Mouse (Mus musculus) frontal cortex, adult (tissue): ENCODE measurements around the gene Antxrl.
A peak's percentile ranks its signal among the peaks of the same experiment; 100 is the strongest.

Experiments used
- ATAC-seq: cut with Nextera tagmentation; 2 replicates; pipeline ENCODE4 v1.9.2; 2017; ENCODE audit warnings: mild to moderate bottlenecking, moderate library complexity, mixed read lengths; ENCODE audit not compliant: low TSS enrichment

The Antxrl gene

GRCm38 (mm10) chr14:34103855-34104254 lies 51.3 kb downstream of the Antxrl start:
- no peak for ATAC-seq

- ATAC-seq: peak; percentile 76
These were observed 52.4 kb downstream of the Antxrl start for GRCm38 (mm10) chr14:34104892-34105291.

GRCm38 (mm10) chr14:34106389-34107062 lies 54.0 kb downstream of the Antxrl start:
- ATAC-seq: no peak

- ATAC-seq: no peak
These were observed 55.1 kb downstream of the Antxrl start for GRCm38 (mm10) chr14:34107594-34107993.

- ATAC-seq: no peak
These were observed 61.8 kb downstream of the Antxrl start for GRCm38 (mm10) chr14:34114311-34114710.

- no peak for ATAC-seq
These were observed 66.7 kb downstream of the Antxrl start for GRCm38 (mm10) chr14:34119046-34119723.

- ATAC-seq: no peak
These were observed 67.8 kb downstream of the Antxrl start for GRCm38 (mm10) chr14:34120016-34120910.

- ATAC-seq: no peak
These were observed 68.4 kb downstream of the Antxrl start for GRCm38 (mm10) chr14:34120923-34121351.

GRCm38 (mm10) chr14:34121691-34122090 lies 69.2 kb downstream of the Antxrl start:
- ATAC-seq: no peak
